Mouse (Mus musculus) lung, embryonic 16.5 days (tissue): ENCODE measurements at regions not wholly inside any gene's neighbourhood (a gene's known extent, or its start where the extent isn't known, plus 50 kb on each side); places are given as distances from the start of the nearest gene placed in this dataset.
A peak's percentile ranks its signal among the peaks of the same experiment; 100 is the strongest.

Experiments used
- ATAC-seq: fragments of 200-750 bp; cut with Nextera tagmentation; 2 replicates; pipeline ENCODE4 v1.8.0; 2017; ENCODE audit warnings: low read depth, mild to moderate bottlenecking, moderate library complexity
- H3K27ac ChIP-seq: fragments of 300-500 bp; sonication (generic); 2 replicates; pipeline ENCODE4 v1.5.1; 2014; ENCODE audit warnings: mild to moderate bottlenecking, control low read depth, low read length
- H3K27me3 ChIP-seq: fragments of 300-500 bp; sonication (generic); 2 replicates; pipeline ENCODE4 v1.6.1; 2014; ENCODE audit warnings: low read depth, low read length, mixed read lengths; ENCODE audit not compliant: control insufficient read depth, insufficient read depth
- H3K36me3 ChIP-seq: fragments of 300-500 bp; sonication (generic); 2 replicates; pipeline ENCODE4 v1.6.1; 2014; ENCODE audit warnings: low read length; ENCODE audit not compliant: control insufficient read depth, insufficient read depth
- H3K4me1 ChIP-seq: fragments of 300-500 bp; sonication (generic); replicated peaks from 2 replicates; pipeline ENCODE4 v1.6.1; 2014; ENCODE audit warnings: low read length, mixed read lengths; ENCODE audit not compliant: control insufficient read depth, insufficient read depth
- H3K4me2 ChIP-seq: fragments of 300-500 bp; sonication (generic); 2 replicates; pipeline ENCODE4 v1.6.1; 2014; ENCODE audit warnings: low read depth, low read length, control low read depth
- H3K4me3 ChIP-seq: fragments of 300-500 bp; sonication (generic); 2 replicates; pipeline ENCODE4 v1.5.1; 2014; ENCODE audit warnings: mild to moderate bottlenecking, low read length, control low read depth
- H3K9ac ChIP-seq: fragments of 300-500 bp; sonication (generic); 2 replicates; pipeline ENCODE4 v1.6.1; 2014; ENCODE audit warnings: low read length, control low read depth
- H3K9me3 ChIP-seq: fragments of 300-500 bp; sonication (generic); 2 replicates; pipeline ENCODE4 v1.6.1; 2016; ENCODE audit warnings: low read length; ENCODE audit not compliant: control insufficient read depth
- WGBS: fragments of 180-500 bp; shearing (Covaris S2); extraction: QIAGEN DNeasy Blood & Tissue Kit; methylation state at CpG from one replicate; pipeline ENCODE4 v1.1.7; 2014; 5-methylcytosine and 5-hydroxymethylcytosine counted together

- Histone ChIP-seq H3K27me3 (no peaks in the 10 kb centered on the region), H3K36me3 (no peaks in the 10 kb centered on the region), H3K27ac (no peak overlapping the region), H3K4me2 (no peak overlapping the region), H3K4me1 (peaks cover 17% of the 10 kb centered on the region), H3K9ac (no peak overlapping the region), H3K4me3 (no peak overlapping the region), H3K9me3 (no peaks in the 10 kb centered on the region)
- WGBS = 30% methylated on average over 9 of the region's 9 CpGs
- peak; percentile 74 for ATAC-seq
These were observed 51.0 kb upstream of the Pkdcc start for GRCm38 (mm10) chr17:83163952-83164560.

- WGBS = 32% methylated on average over 4 of the region's 4 CpGs
- Histone ChIP-seq H3K4me1 (peaks cover 17% of the 10 kb centered on the region), H3K27me3 (no peaks in the 10 kb centered on the region), H3K9me3 (no peaks in the 10 kb centered on the region), H3K9ac (no peak overlapping the region), H3K4me2 (no peak overlapping the region), H3K36me3 (no peaks in the 10 kb centered on the region), H3K27ac (no peak overlapping the region), H3K4me3 (no peak overlapping the region)
- no peak for ATAC-seq
These were observed 50.4 kb upstream of the Pkdcc start for GRCm38 (mm10) chr17:83164728-83165127.

- H3K9me3 ChIP-seq = no peaks in the 10 kb centered on the region
- no peak overlapping the region for H3K4me2 ChIP-seq
- ATAC-seq = no peak
- no peak overlapping the region for H3K9ac ChIP-seq
- no peak overlapping the region for H3K4me3 ChIP-seq
- WGBS = 63% methylated on average over 4 of the region's 4 CpGs
- H3K36me3 ChIP-seq = no peaks in the 10 kb centered on the region
- H3K4me1 ChIP-seq = peaks cover 17% of the 10 kb centered on the region
- no peaks in the 10 kb centered on the region for H3K27me3 ChIP-seq
- H3K27ac ChIP-seq = no peak overlapping the region
These were observed 50.0 kb upstream of the Pkdcc start for GRCm38 (mm10) chr17:83165140-83165539.
